Mouse (Mus musculus) brain, embryonic 14.5 days (tissue): ENCODE measurements around the gene Pik3r6.

Experiments used
- CTCF ChIP-seq: fragments of 200-500 bp; IDR thresholded peaks from 2 replicates; pipeline ENCODE4 v1.5.1; 2012; ENCODE audit warnings: inconsistent platforms, mild to moderate bottlenecking, moderate library complexity, borderline replicate concordance; ENCODE audit not compliant: insufficient read depth, insufficient read length; ENCODE audit errors: extremely low read depth
- POLR2A ChIP-seq: fragments of 200-500 bp; IDR thresholded peaks from 2 replicates; pipeline ENCODE4 v1.6.1; 2012; ENCODE audit warnings: mild to moderate bottlenecking, inconsistent platforms, borderline replicate concordance; ENCODE audit not compliant: poor library complexity, insufficient read depth, insufficient read length, severe bottlenecking; ENCODE audit errors: extremely low read depth

DNA sequence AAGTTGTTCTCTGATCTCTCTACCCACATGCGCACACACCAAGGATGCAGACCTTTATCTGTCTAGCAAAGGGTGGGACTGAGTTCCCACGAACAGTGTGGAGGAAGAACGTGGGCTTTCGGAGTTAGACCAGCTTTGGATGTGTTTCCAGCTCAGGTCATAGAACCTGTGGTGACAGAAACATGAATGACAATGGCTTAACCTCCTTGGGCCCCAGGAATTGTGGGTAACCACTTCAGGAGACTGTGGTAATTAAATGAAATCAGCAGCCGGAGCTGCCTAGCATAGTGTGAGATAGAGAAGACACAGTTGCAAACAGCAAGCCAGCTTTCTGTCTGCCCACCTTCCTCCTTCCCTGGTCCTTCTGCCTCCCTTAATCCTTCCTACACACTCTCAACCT is 38.6 kb upstream of the Pik3r6 start:
- TF ChIP-seq POLR2A (no peak), CTCF (no peak)
